Mouse (Mus musculus) right cerebral cortex, adult 18-20 months (tissue): Measurements from ENCODE around the gene Sinhcaf.
"Not testable (repeated sequence)": the region's sequence is repeated elsewhere in the genome, so short reads cannot be mapped to it uniquely, and the experiment has no call there.

Experiments used
- DNase-seq: peaks from one replicate; pipeline ENCODE4 v3.0.0; 2022; ENCODE audit warnings: mixed read lengths

Sinhcaf gene

GRCm38 (mm10) chr6:148946409-148946742 is at the start of gene Sinhcaf:
TSS of gene Sinhcaf (minus strand) at chr6:148946467.
- peak; percentile 97 for DNase-seq

GRCm38 (mm10) chr6:148994327-148994999 is 48.2 kb upstream of the Sinhcaf start:
- DNase-seq, result no peak

GRCm38 (mm10) chr6:148993117-148994077 is 47.1 kb upstream of the Sinhcaf start:
- DNase-seq, result peak; percentile 10

GRCm38 (mm10) chr6:148992373-148993116 is 46.3 kb upstream of the Sinhcaf start:
- no peak for DNase-seq

- no peak for DNase-seq
Measured at GRCm38 (mm10) chr6:148991660-148992372, 45.5 kb upstream of the Sinhcaf start.

- DNase-seq, result not testable (repeated sequence)
Measured at GRCm38 (mm10) chr6:148989792-148990491, 43.7 kb upstream of the Sinhcaf start.

- DNase-seq, result no peak
Measured at GRCm38 (mm10) chr6:148986003-148986402, 39.7 kb upstream of the Sinhcaf start.

- DNase-seq, result no peak
Measured at GRCm38 (mm10) chr6:148980495-148980894, 34.2 kb upstream of the Sinhcaf start.

GRCm38 (mm10) chr6:148975096-148975495 is 28.8 kb upstream of the Sinhcaf start:
- DNase-seq, result no peak

- no peak for DNase-seq
Measured at GRCm38 (mm10) chr6:148972891-148973290, 26.6 kb upstream of the Sinhcaf start.

GRCm38 (mm10) chr6:148972059-148972848 is 26.0 kb upstream of the Sinhcaf start:
- DNase-seq, result no peak

- DNase-seq, result no peak
Measured at GRCm38 (mm10) chr6:148971385-148971940, 25.2 kb upstream of the Sinhcaf start.

- no peak for DNase-seq
Measured at GRCm38 (mm10) chr6:148961285-148961684, 15.0 kb upstream of the Sinhcaf start.

GRCm38 (mm10) chr6:148959540-148960238 is 13.4 kb upstream of the Sinhcaf start:
- no peak for DNase-seq

- no peak for DNase-seq
Measured at GRCm38 (mm10) chr6:148958712-148959111, 12.4 kb upstream of the Sinhcaf start.

- DNase-seq, result no peak
Measured at GRCm38 (mm10) chr6:148957046-148957445, 10.8 kb upstream of the Sinhcaf start.

- DNase-seq, result no peak
Measured at GRCm38 (mm10) chr6:148955641-148956420, 9.6 kb upstream of the Sinhcaf start.

GRCm38 (mm10) chr6:148946881-148947405 is 676 bp upstream of the Sinhcaf start:
- DNase-seq, result no peak
